Mouse (Mus musculus): ENCODE data around the gene Etv4. TPM values are rescaled to one million over a fixed set of nuclear protein-coding genes. Genes with fewer than 3 reads are reported as not detected.

Etv4 gene
- 51.2 TPM for polyA plus RNA-seq (2021)

- CTCF ChIA-PET = interaction anchor here (1.1 to 1.6 kb wide), 3 partner anchors 12 to 28 kb away, joined by 3 to 4 read pairs (median 3); no protein-coding TSS in a partner anchor
- peaks cover 14% of the 10 kb centered on the region for H3K27me3 ChIP-seq
- POLR2A ChIA-PET = interaction anchor here (0.8 kb wide), 1 partner anchor 10 kb away, joined by 5 read pairs; no protein-coding TSS in a partner anchor
- ATAC-seq (peak; percentile 78), DNase-seq (ENCODE audit: low read depth, low spot score) (peak; percentile 73)
- no peak for TF ChIP-seq CTCF (IDR thresholded peaks at IDR 0.05)
- in situ Hi-C loops (cut with MboI; ENCODE audit: low pct_unique_long_range_greater_than_20kb) = no loop called here
Measured at GRCm38 (mm10) chr11:101785143-101785851, at the start of gene Etv4. TSS of gene Etv4 (minus strand) at chr11:101785371.

GRCm38 (mm10) chr11:101832001-101832400 lies 46.8 kb upstream of the Etv4 start:
- DNase-seq (ENCODE audit: low read depth, low spot score) = no peak
- no peak for ATAC-seq
- POLR2A ChIA-PET = no interaction called here
- in situ Hi-C loops (cut with MboI; ENCODE audit: low pct_unique_long_range_greater_than_20kb) = no loop called here
- TF ChIP-seq CTCF (IDR thresholded peaks at IDR 0.05) = no peak
- CTCF ChIA-PET = interaction anchor here (1.0 to 1.2 kb wide), 2 partner anchors 9 to 19 kb away, joined by 3 read pairs; no protein-coding TSS in a partner anchor
- no peaks in the 10 kb centered on the region for H3K27me3 ChIP-seq

GRCm38 (mm10) chr11:101830616-101831015 lies 45.4 kb upstream of the Etv4 start:
- CTCF ChIA-PET = interaction anchor here (0.9 to 1.4 kb wide), 2 partner anchors 16 to 18 kb away, joined by 3 to 6 read pairs; no protein-coding TSS in a partner anchor
- no peaks in the 10 kb centered on the region for H3K27me3 ChIP-seq
- no peak for ATAC-seq
- POLR2A ChIA-PET = no interaction called here
- in situ Hi-C loops (cut with MboI; ENCODE audit: low pct_unique_long_range_greater_than_20kb) = no loop called here
- no peak for DNase-seq (ENCODE audit: low read depth, low spot score)
- no peak for TF ChIP-seq CTCF (IDR thresholded peaks at IDR 0.05)

- H3K27me3 ChIP-seq = no peaks in the 10 kb centered on the region
- ChIA-PET CTCF (interaction anchor here (0.9 to 1.4 kb wide), 3 partner anchors 16 to 80 kb away, joined by 3 to 6 read pairs (median 3); no protein-coding TSS in a partner anchor), POLR2A (no interaction called here)
- in situ Hi-C loops (cut with MboI; ENCODE audit: low pct_unique_long_range_greater_than_20kb) = no loop called here
- ATAC-seq (no peak), DNase-seq (ENCODE audit: low read depth, low spot score) (no peak)
- TF ChIP-seq CTCF (IDR thresholded peaks at IDR 0.05) = no peak
Measured at GRCm38 (mm10) chr11:101830112-101830511, 44.9 kb upstream of the Etv4 start.

GRCm38 (mm10) chr11:101828718-101829117 lies 43.5 kb upstream of the Etv4 start:
- ChIA-PET CTCF (interaction anchor here (1.1 to 1.5 kb wide), 4 partner anchors 13 to 16 kb away, joined by 3 to 5 read pairs (median 4); no protein-coding TSS in a partner anchor), POLR2A (no interaction called here)
- no peak for DNase-seq (ENCODE audit: low read depth, low spot score)
- H3K27me3 ChIP-seq = no peaks in the 10 kb centered on the region
- ATAC-seq = no peak
- TF ChIP-seq CTCF (IDR thresholded peaks at IDR 0.05) = no peak
- in situ Hi-C loops (cut with MboI; ENCODE audit: low pct_unique_long_range_greater_than_20kb) = no loop called here

GRCm38 (mm10) chr11:101823210-101823609 lies 38.0 kb upstream of the Etv4 start:
- H3K27me3 ChIP-seq = no peaks in the 10 kb centered on the region
- CTCF ChIA-PET = interaction anchor here (0.9 to 1.6 kb wide), 5 partner anchors 8 to 87 kb away, joined by 3 to 12 read pairs (median 3); no protein-coding TSS in a partner anchor
- POLR2A ChIA-PET = no interaction called here
- no peak for TF ChIP-seq CTCF (IDR thresholded peaks at IDR 0.05)
- in situ Hi-C loops (cut with MboI; ENCODE audit: low pct_unique_long_range_greater_than_20kb) = no loop called here
- DNase-seq (ENCODE audit: low read depth, low spot score) (no peak), ATAC-seq (no peak)

GRCm38 (mm10) chr11:101820899-101821298 lies 35.7 kb upstream of the Etv4 start:
- in situ Hi-C loops (cut with MboI; ENCODE audit: low pct_unique_long_range_greater_than_20kb) = no loop called here
- no peak for DNase-seq (ENCODE audit: low read depth, low spot score)
- ChIA-PET CTCF (interaction anchor here (2.1 to 2.2 kb wide), 2 partner anchors 13 to 84 kb away, joined by 4 to 6 read pairs; no protein-coding TSS in a partner anchor), POLR2A (no interaction called here)
- ATAC-seq = no peak
- no peak for TF ChIP-seq CTCF (IDR thresholded peaks at IDR 0.05)
- no peaks in the 10 kb centered on the region for H3K27me3 ChIP-seq

- peak; percentile 61 for TF ChIP-seq CTCF (IDR thresholded peaks at IDR 0.05)
- in situ Hi-C loops (cut with MboI; ENCODE audit: low pct_unique_long_range_greater_than_20kb) = loop anchor here (5.0 to 10.0 kb wide), 2 partner anchors 55 to 87 kb away; no protein-coding TSS in a partner anchor
- ATAC-seq (no peak), DNase-seq (ENCODE audit: low read depth, low spot score) (no peak)
- ChIA-PET CTCF (no interaction called here), POLR2A (no interaction called here)
- H3K27me3 ChIP-seq = no peaks in the 10 kb centered on the region
Measured at GRCm38 (mm10) chr11:101819853-101820252, 34.7 kb upstream of the Etv4 start.

- in situ Hi-C loops (cut with MboI; ENCODE audit: low pct_unique_long_range_greater_than_20kb) = loop anchor here (5.0 to 10.0 kb wide), 2 partner anchors 51 to 92 kb away; no protein-coding TSS in a partner anchor
- no peak for TF ChIP-seq CTCF (IDR thresholded peaks at IDR 0.05)
- CTCF ChIA-PET = interaction anchor here (0.9 to 13.3 kb wide), 10 partner anchors 12 to 153 kb away, joined by 3 to 239 read pairs (median 5); no protein-coding TSS in a partner anchor
- DNase-seq (ENCODE audit: low read depth, low spot score) = no peak
- no peaks in the 10 kb centered on the region for H3K27me3 ChIP-seq
- no peak for ATAC-seq
- POLR2A ChIA-PET = interaction anchor here (1.2 to 2.3 kb wide), 2 partner anchors 90 to 94 kb away, joined by 3 to 8 read pairs; no protein-coding TSS in a partner anchor
Measured at GRCm38 (mm10) chr11:101815103-101816085, 30.2 kb upstream of the Etv4 start.

All from Patski (cell line).